Mouse (Mus musculus) brain, embryonic 14.5 days (tissue): Measurements from ENCODE around the gene Ppp2r2c. TPM values are rescaled to one million over a fixed set of nuclear protein-coding genes. Genes with fewer than 3 reads are reported as not detected.

Experiments
- DNase-seq: peaks from one replicate; pipeline ENCODE4 v3.0.0-alpha.2; 2011; ENCODE audit warnings: low read depth
- CTCF ChIP-seq: fragments of 200-500 bp; IDR thresholded peaks from 2 replicates; pipeline ENCODE4 v1.5.1; 2012; ENCODE audit warnings: inconsistent platforms, mild to moderate bottlenecking, moderate library complexity, borderline replicate concordance; ENCODE audit not compliant: insufficient read depth, insufficient read length; ENCODE audit errors: extremely low read depth
- POLR2A ChIP-seq: fragments of 200-500 bp; IDR thresholded peaks from 2 replicates; pipeline ENCODE4 v1.6.1; 2012; ENCODE audit warnings: mild to moderate bottlenecking, inconsistent platforms, borderline replicate concordance; ENCODE audit not compliant: poor library complexity, insufficient read depth, insufficient read length, severe bottlenecking; ENCODE audit errors: extremely low read depth
- polyA plus RNA-seq: library from polyadenylated mRNA; depleted of rRNA; stranded (reverse); fragments of >200 nt; gene quantifications from 2 replicates; pipeline ENCODE4 v1.2.3, GENCODE M21; 2012

The Ppp2r2c gene
- polyA plus RNA-seq, 1 experiment, result 66.7 TPM

DNA sequence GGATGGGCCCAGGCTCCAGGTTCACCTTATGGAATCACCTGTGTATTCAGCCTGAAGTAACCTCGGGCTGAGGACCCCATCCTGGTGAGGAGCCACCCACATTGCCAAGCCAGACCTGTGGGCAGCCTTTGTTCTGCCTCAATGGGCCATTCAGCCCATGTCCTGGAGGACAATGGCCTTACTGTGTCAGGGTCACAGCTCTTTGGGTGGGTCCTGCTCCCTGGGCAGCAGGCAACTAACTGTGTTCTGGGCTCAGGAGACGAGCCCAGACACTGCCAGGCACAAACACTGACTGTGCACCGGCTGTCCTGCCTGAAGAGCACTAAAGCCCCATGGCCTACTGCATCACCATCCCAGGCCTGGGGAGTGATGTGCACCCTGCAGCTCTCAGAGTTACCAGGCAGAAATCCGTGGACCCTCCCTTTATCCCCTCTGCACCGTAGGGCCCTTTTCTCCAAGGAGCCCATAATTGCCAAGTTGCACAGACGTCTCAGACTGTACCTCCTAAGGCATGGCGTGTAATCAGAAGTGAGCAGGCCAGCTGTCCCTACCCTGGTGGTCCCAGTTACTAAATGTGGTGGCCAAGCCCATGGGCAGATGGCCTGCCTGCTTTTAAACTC lies 8.6 kb downstream of the Ppp2r2c start:
- no peak for DNase-seq
- no peak for TF ChIP-seq POLR2A
- no peak for TF ChIP-seq CTCF

DNA sequence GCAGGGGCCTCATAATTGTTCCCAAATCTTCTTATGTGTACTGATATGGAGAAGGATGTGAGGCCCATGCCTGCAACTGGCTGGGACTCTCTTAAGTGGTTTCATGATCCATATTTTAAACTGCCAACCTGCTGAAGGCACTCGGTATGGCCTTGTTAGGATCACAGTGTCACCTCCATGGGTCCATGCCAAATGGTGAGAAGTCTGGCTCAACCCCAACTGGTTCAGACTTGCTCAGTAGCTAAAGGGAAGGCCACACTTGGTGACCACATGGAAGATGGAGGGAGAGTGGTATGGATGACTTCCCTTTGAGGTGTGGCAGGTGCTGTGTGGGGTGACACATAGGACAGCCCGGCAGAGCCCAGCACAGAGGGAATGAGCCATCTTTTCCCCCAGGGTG lies 9.3 kb downstream of the Ppp2r2c start:
- TF ChIP-seq CTCF (no peak), POLR2A (no peak)
- no peak for DNase-seq

DNA sequence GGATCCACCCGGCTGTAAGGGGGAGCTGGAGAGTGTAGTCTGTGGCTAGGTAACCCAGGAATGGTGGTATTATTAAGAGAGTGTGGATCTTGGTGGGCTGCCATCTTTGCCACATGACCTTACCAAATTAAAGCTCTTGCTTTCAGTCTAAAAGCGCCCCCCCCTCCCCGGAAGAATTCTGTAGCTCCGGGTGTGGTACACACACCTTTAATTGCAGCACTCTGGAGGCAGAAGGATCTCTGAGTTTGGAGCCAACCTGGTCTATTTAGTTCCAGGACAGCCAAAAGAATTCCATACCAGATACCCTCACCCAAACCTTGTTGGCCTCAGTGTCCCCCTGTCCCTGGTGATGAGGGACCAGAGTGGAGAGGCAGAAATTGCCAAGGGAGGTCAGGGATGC lies 10.5 kb downstream of the Ppp2r2c start:
- TF ChIP-seq POLR2A (no peak), CTCF (no peak)
- DNase-seq, result no peak

GRCm38 (mm10) chr5:36880622-36881021 lies 12.3 kb downstream of the Ppp2r2c start:
- TF ChIP-seq POLR2A, result no peak
- TF ChIP-seq CTCF, result no peak
- no peak for DNase-seq

GRCm38 (mm10) chr5:36883516-36883915 lies 15.2 kb downstream of the Ppp2r2c start:
- TF ChIP-seq CTCF, result no peak
- no peak for TF ChIP-seq POLR2A
- no peak for DNase-seq

GRCm38 (mm10) chr5:36885067-36885466 lies 16.8 kb downstream of the Ppp2r2c start:
- peak; percentile 70 for DNase-seq

DNA sequence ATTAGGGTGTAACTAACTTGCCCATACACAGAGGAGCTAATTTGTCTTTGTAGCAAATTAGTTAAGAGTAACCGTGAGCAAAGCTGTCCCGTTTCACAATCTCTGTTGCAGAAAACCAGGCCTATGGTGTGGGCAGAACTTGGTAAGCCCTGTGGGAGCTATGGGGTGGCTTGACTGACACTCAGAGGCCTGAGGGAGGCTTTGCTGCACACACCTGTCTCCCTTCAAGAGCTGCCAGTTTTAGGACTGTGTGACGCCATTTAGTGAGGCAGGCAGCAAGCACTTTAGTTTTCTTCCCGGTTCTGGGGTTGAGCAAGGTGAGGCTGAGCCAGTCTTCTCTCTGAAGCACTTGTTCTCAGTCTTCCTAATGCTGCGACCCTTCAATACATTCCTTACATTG lies 17.3 kb downstream of the Ppp2r2c start:
- no peak for TF ChIP-seq POLR2A
- TF ChIP-seq CTCF, result no peak
- no peak for DNase-seq

More at GRCm38 (mm10) chr5:36885067-36885466, 16.8 kb downstream of the Ppp2r2c start:
- TF ChIP-seq POLR2A (no peak), CTCF (no peak)

DNA sequence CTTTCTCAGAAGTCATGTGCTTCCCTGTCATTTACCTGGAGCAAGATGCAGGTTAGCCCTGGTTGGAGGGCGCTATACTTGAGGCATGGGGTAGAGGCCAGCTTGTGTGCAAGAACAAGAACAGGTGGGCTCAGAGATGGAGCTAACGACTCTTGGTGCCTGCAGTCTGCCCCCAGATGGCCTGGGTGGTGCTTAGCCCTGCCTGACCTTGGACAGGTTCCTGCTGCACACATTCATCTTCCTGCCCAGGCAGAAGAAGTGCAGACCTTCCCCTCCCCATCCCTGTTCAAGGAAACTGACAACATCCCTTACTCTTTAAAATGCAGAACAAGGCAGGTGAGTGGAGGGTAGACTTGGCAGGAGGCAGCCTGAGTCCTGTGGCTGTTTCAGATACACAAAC lies 18.0 kb downstream of the Ppp2r2c start:
- TF ChIP-seq POLR2A (no peak), CTCF (no peak)
- DNase-seq, result no peak

- DNase-seq, result no peak
- TF ChIP-seq CTCF (no peak), POLR2A (no peak)
Measured at GRCm38 (mm10) chr5:36886852-36887283, 18.6 kb downstream of the Ppp2r2c start.

- TF ChIP-seq CTCF (no peak), POLR2A (no peak)
- peak; percentile 27 for DNase-seq
Measured at GRCm38 (mm10) chr5:36887299-36887988, 19.1 kb downstream of the Ppp2r2c start.

DNA sequence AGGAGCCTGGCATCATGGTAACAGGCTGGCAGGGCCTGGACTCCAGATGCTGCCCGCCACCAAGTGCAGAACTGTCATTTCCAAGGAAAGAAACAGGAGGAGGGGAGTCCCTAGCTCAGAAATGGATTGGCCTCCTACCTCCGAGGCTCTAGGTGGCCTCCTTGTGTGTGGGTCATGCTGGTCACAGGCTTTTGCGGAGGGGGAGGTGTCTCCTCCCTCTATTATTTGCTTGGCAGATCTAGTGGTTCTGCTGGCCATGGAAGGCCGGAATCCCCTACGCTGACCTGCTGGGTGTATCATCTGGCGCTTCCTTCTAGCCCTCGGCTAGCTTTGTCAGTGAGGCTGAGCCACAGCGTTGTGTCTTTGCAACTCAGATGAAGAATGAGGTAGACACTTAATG lies 20.2 kb downstream of the Ppp2r2c start:
- TF ChIP-seq POLR2A (no peak), CTCF (no peak)
- DNase-seq, result no peak

GRCm38 (mm10) chr5:36888911-36889310 lies 20.6 kb downstream of the Ppp2r2c start:
- no peak for TF ChIP-seq CTCF
- no peak for TF ChIP-seq POLR2A
- no peak for DNase-seq
